Mouse (Mus musculus) intestine, embryonic 15.5 days (tissue): ENCODE results near the gene Atg9b. TPM values are rescaled to one million over a fixed set of nuclear protein-coding genes. Genes with fewer than 3 reads are reported as not detected.
"Not testable (repeated sequence)": the region's sequence is repeated elsewhere in the genome, so short reads cannot be mapped to it uniquely, and the experiment has no call there.

Source experiments
- ATAC-seq: fragments of 200-750 bp; cut with Nextera tagmentation; 2 replicates; pipeline ENCODE4 v1.8.0; 2017; ENCODE audit warnings: moderate TSS enrichment, moderate library complexity
- H3K27ac ChIP-seq: fragments of 300-500 bp; sonication (generic); 2 replicates; pipeline ENCODE4 v1.5.1; 2015; ENCODE audit warnings: mild to moderate bottlenecking, inconsistent platforms
- H3K27me3 ChIP-seq: fragments of 300-500 bp; sonication (generic); replicated peaks from 2 replicates; pipeline ENCODE4 v1.6.1; 2015; ENCODE audit warnings: inconsistent platforms
- H3K36me3 ChIP-seq: fragments of 300-500 bp; sonication (generic); 2 replicates; pipeline ENCODE4 v1.6.1; 2015; ENCODE audit warnings: inconsistent platforms
- H3K4me1 ChIP-seq: fragments of 300-500 bp; sonication (generic); replicated peaks from 2 replicates; pipeline ENCODE4 v1.6.1; 2015; ENCODE audit warnings: inconsistent platforms
- H3K4me2 ChIP-seq: fragments of 300-500 bp; sonication (generic); replicated peaks from 2 replicates; pipeline ENCODE4 v1.6.1; 2015; ENCODE audit warnings: mild to moderate bottlenecking, inconsistent platforms
- H3K4me3 ChIP-seq: fragments of 300-500 bp; sonication (generic); replicated peaks from 2 replicates; pipeline ENCODE4 v1.5.1; 2015; ENCODE audit warnings: inconsistent platforms
- H3K9ac ChIP-seq: fragments of 300-500 bp; sonication (generic); 2 replicates; pipeline ENCODE4 v1.6.1; 2015; ENCODE audit warnings: inconsistent platforms
- H3K9me3 ChIP-seq: fragments of 300-500 bp; sonication (generic); 2 replicates; pipeline ENCODE4 v1.6.1; 2016; ENCODE audit warnings: inconsistent platforms
- WGBS: fragments of 180-500 bp; shearing (Covaris S2); methylation state at CpG from one replicate; pipeline ENCODE4 v1.1.7; 2015; 5-methylcytosine and 5-hydroxymethylcytosine counted together
- polyA plus RNA-seq: library from polyadenylated mRNA; unstranded; fragments of >200 nt; fragmentation: Nextera tagmentation; extraction: Ambion mirVana; gene quantifications from 2 replicates; pipeline ENCODE4 v1.2.1, GENCODE M21; 2015

Atg9b gene
- polyA plus RNA-seq, 1 experiment from 2014 or later = 1.6 TPM

DNA sequence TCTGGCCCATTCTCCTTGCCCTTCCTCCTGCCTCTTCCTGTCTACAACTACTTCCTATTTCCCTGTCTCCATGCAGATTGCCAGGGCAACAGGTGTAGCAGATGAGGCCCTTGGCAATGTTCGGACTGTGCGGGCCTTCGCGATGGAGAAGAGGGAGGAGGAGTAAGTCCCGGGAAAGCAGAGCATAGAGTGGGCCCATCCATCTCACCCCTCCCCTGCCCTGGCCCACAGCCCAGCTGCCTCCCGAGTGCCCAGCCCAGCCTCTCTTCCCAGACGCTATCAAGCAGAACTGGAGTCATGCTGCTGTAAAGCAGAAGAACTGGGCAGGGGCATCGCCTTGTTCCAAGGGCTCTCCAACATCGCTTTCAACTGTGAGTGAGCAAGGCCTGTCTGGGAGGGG is 10.0 kb upstream of the Atg9b start:
- WGBS = 80% methylated on average over 9 of the region's 9 CpGs
- Histone ChIP-seq H3K4me1 (no peaks in the 10 kb centered on the region), H3K9ac (no peak overlapping the region), H3K4me2 (no peak overlapping the region), H3K27ac (no peak overlapping the region), H3K27me3 (no peaks in the 10 kb centered on the region), H3K36me3 (peaks cover 32% of the 10 kb centered on the region; the same call in 1 of the 2 replicates), H3K9me3 (no peaks in the 10 kb centered on the region), H3K4me3 (no peak overlapping the region)
- ATAC-seq = peak; percentile 29; the same call in 1 of the 2 replicates

DNA sequence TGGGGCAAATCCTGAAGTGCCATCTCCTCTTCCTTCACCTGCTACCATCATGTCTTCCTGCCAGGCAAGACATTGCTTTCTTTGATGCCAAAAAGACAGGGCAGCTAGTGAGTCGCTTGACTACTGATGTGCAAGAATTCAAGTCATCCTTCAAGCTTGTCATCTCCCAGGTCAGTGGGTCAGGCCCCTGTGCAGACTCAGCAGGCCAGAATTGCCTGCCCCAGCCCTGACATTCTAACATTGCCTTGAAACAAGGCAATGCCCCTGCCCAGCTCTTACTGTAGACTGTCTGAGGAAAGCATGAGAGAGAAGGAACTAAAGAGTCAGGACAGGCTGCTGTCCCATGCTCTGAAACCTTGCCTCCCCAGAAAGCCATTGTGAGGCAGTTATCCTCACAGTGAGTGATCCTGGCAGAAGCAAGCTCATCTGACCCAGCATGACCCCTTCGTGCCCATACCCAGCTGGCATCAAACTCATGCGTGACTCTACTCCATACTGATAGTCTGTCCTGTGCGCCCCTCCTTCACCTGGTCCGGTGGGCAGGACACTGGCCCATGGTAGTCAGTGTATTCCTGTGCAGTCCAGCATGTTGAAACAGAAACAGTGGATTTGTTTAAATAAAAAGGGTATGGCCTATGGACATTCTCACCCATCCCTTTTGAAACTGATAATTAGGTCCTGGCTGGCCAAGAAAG is 9.1 kb upstream of the Atg9b start:
- no peak for ATAC-seq
- 90% methylated on average over 5 of the region's 5 CpGs for WGBS
- no peak overlapping the region for H3K4me2 ChIP-seq
- peaks cover 23% of the 10 kb centered on the region; the same call in 1 of the 2 replicates for H3K36me3 ChIP-seq
- no peak overlapping the region for H3K27ac ChIP-seq
- no peaks in the 10 kb centered on the region for H3K27me3 ChIP-seq
- H3K9ac ChIP-seq = no peak overlapping the region
- no peak overlapping the region for H3K4me3 ChIP-seq
- no peaks in the 10 kb centered on the region for H3K9me3 ChIP-seq
- no peaks in the 10 kb centered on the region for H3K4me1 ChIP-seq

DNA sequence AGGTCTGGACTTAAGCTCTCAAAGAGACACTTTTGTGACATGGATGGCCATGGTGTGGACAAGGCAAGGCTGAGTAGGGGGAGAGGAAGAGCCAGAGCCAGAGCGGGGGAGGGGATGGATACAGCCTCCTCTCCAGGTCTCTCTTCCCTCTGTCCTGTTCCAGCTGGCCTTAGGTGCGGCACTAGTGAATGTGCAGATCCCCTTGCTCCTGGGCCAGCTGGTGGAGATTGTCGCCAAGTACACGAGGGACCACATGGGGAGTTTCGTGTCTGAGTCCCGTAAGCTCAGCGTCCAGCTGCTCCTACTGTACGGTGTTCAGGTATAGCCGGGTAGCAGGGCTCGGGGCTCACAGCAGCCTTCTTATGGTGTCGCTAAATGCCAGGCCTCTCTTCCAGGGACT is 8.4 kb upstream of the Atg9b start:
- Histone ChIP-seq H3K27me3 (no peaks in the 10 kb centered on the region), H3K27ac (no peak overlapping the region), H3K4me1 (no peaks in the 10 kb centered on the region), H3K4me2 (no peak overlapping the region), H3K9me3 (no peaks in the 10 kb centered on the region), H3K4me3 (no peak overlapping the region), H3K36me3 (peaks cover 20% of the 10 kb centered on the region; the same call in 1 of the 2 replicates), H3K9ac (no peak overlapping the region)
- 85% methylated on average over 11 of the region's 11 CpGs for WGBS
- ATAC-seq = no peak

DNA sequence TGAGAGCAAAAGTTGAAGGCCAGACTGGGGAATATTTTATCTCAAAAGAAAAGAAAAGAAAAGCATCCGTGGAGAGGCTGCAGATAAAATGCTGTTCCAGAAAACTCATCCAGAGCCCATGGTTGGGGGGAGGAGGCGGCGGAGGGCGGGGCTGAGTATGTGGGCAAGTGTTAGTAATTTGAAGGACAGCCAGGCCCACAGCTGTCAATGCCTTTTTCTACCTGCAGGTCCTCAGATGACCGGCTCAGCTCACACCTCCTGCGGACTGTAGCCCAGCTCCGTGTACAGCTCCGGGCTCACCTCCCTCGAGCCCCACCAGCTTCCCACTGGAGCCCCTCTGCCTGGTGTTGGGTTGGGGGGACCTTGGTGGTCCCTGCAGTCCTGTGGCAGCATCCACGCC is 7.7 kb upstream of the Atg9b start:
- Histone ChIP-seq H3K4me2 (no peak overlapping the region), H3K9me3 (no peaks in the 10 kb centered on the region), H3K27ac (no peak overlapping the region), H3K27me3 (no peaks in the 10 kb centered on the region), H3K4me1 (no peaks in the 10 kb centered on the region), H3K4me3 (no peak overlapping the region), H3K9ac (no peak overlapping the region), H3K36me3 (peaks cover 20% of the 10 kb centered on the region; the same call in 1 of the 2 replicates)
- ATAC-seq = no peak
- WGBS = 90% methylated on average over 10 of the region's 10 CpGs

DNA sequence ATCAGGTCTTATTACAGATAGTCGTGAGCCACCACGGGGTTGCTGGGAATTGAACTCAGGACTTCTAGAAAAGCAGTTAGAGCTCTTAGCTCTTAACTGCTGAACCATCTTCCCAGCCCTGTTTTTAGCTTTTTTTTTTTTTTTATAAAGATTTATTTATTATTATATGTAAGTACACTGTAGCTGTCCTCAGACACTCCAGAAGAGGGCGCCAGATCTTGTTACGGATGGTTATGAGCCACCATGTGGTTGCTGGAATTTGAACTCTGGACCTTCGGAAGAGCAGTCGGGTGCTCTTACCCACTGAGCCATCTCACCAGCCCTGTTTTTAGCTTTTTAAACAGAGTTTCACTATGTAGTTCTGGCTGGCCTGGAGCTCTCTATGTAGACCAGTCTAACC is 4.3 kb upstream of the Atg9b start:
- not testable (repeated sequence) for H3K27me3 ChIP-seq, ATAC-seq, H3K4me2 ChIP-seq, H3K4me1 ChIP-seq, H3K9ac ChIP-seq, H3K4me3 ChIP-seq, H3K36me3 ChIP-seq, H3K9me3 ChIP-seq, H3K27ac ChIP-seq
- WGBS = 87% methylated on average over 6 of the region's 6 CpGs

DNA sequence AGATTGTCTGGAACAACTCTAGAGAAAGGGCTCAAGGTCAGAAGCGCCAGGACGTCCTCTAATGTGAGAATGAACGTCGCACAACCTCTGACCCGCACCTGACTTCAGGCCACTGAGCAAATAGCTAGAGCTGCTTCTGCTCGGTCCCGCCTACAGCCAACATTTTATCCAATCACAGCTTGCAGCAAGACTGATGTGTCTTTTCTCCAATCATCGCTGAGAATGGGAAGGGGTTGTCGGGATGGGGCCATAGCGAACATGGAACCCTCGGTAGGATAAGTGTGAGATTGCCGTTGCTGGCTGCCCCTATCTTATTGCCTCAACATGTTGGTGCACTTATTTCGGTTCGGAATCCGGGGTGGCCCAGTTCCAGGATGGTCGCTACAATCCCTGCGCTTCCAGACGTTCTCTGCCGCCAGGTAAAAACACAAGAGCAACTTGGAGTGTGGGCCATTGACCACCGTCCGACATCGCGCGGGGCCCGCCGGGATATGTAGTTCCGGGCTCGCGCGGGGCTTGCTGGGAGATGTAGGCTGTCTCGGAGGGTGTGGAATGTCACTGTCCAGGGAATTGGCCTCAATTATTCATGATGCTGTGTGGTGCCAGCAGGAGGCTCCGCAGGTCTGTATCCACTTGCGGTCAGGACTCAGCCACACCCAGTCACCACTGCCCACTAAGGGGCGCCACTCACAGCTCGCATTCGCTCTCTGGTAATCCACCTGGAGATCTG is 2.4 kb upstream of the Atg9b start:
- H3K4me2 ChIP-seq = peak overlapping the region; percentile 71
- no peaks in the 10 kb centered on the region for H3K27me3 ChIP-seq
- H3K9me3 ChIP-seq = no peaks in the 10 kb centered on the region
- WGBS = 1% methylated on average over 36 of the region's 36 CpGs
- peak overlapping the region; percentile 55 for H3K4me3 ChIP-seq
- peak; percentile 97 for ATAC-seq
- H3K9ac ChIP-seq = peak overlapping the region; percentile 59
- H3K36me3 ChIP-seq = no peaks in the 10 kb centered on the region
- peak overlapping the region; percentile 66 for H3K27ac ChIP-seq
- H3K4me1 ChIP-seq = peaks cover 12% of the 10 kb centered on the region; the same call in 1 of the 2 replicates

DNA sequence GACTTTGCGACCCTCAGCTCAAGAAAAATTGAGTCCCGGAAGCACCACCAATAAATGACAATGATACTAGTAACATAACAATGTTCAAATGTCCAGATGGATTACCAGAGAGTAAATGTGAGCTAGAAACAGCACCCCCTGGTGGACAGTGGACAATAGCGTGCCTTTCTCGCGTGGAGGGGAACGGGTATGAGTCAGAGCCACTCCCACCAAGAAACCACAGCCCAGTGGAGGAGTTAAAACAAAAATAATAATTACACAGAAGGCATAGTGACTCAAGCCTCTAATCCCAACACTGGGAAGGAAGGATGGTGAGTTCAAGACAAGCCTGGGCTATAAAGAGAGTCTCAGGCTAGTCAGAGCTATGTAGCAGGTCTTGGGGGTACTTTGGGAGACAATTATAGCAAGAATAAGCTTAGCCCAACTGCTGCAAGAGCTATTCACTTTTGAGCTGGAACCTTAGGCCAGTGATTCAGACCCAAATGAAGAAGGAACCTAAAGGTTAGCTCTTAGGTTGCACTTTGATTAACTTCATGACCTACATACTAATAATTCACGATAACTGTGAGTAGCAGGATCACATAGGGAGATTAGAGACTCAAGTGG is 1.6 kb upstream of the Atg9b start, which contains the start of gene Abcb8:
Abcb8 (plus strand) TSS at position 272 of the 606 bp plus-strand sequence.
- WGBS = 21% methylated on average over 7 of the region's 7 CpGs
- no peak for ATAC-seq
- Histone ChIP-seq H3K27me3 (no peaks in the 10 kb centered on the region), H3K4me2 (peak within 1 kb of the TSS; percentile 71), H3K4me3 (peak within 1 kb of the TSS; percentile 55), H3K9ac (peak within 1 kb of the TSS; percentile 59), H3K36me3 (no peaks in the 10 kb centered on the region), H3K9me3 (no peaks in the 10 kb centered on the region), H3K27ac (peak within 1 kb of the TSS; percentile 66), H3K4me1 (peaks cover 15% of the 10 kb centered on the region; the same call in 1 of the 2 replicates)

DNA sequence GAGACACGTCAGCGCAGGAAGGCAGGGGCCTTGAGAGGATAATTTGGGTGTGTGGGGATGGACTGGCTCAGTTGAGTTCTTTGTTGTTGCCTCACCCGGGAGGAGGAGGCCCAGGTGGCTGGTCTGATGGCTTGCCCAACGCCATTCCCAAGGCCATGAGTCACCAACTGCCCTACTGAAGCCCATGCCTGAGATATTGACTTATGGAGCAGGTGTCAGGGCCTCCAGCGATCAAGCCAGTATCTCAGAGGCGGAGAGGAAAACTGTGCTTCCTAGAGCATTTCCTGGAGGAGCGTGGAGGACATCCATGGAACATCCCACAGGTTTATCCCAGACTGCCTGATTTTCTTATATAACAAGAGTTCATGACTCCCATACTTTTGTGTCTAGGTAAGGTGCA is 781 bp upstream of the Atg9b start:
- H3K9me3 ChIP-seq = no peaks in the 10 kb centered on the region
- peaks cover 22% of the 10 kb centered on the region for H3K4me1 ChIP-seq
- ATAC-seq = no peak
- no peak overlapping the region; the same call in 1 of the 2 replicates for H3K4me2 ChIP-seq
- peak overlapping the region; percentile 52 for H3K27ac ChIP-seq
- 60% methylated on average over 7 of the region's 7 CpGs for WGBS
- H3K36me3 ChIP-seq = no peaks in the 10 kb centered on the region
- H3K9ac ChIP-seq = no peak overlapping the region
- no peak overlapping the region for H3K4me3 ChIP-seq
- H3K27me3 ChIP-seq = 0 out of 2 replicates have a peak, but pooled peaks cover 4% of the 10 kb centered on the region

DNA sequence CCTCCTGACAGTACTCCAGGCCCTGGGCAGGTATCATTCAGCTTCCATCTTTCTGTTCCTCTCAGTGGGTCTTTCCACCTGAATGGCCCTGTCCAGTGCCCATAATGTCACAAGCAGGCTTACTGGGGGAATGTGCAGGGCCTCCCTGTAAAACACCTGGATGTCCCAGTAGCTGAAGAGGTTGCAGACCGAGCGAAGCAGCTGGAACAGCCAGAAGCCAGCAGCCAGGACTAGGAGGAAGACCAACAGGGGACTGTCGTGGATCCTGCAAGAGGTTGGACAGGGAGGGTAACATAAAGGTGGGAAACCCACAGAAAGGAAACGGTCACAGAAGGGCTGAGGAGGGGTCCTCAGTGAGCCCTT is 2.3 kb downstream of the Atg9b start:
- Histone ChIP-seq H3K9me3 (no peaks in the 10 kb centered on the region), H3K4me3 (no peak overlapping the region), H3K27me3 (0 out of 2 replicates have a peak, but pooled peaks cover 18% of the 10 kb centered on the region), H3K27ac (no peak overlapping the region), H3K36me3 (no peaks in the 10 kb centered on the region), H3K4me2 (no peak overlapping the region), H3K4me1 (peaks cover 32% of the 10 kb centered on the region), H3K9ac (no peak overlapping the region)
- no peak for ATAC-seq
- 87% methylated on average over 4 of the region's 4 CpGs for WGBS

DNA sequence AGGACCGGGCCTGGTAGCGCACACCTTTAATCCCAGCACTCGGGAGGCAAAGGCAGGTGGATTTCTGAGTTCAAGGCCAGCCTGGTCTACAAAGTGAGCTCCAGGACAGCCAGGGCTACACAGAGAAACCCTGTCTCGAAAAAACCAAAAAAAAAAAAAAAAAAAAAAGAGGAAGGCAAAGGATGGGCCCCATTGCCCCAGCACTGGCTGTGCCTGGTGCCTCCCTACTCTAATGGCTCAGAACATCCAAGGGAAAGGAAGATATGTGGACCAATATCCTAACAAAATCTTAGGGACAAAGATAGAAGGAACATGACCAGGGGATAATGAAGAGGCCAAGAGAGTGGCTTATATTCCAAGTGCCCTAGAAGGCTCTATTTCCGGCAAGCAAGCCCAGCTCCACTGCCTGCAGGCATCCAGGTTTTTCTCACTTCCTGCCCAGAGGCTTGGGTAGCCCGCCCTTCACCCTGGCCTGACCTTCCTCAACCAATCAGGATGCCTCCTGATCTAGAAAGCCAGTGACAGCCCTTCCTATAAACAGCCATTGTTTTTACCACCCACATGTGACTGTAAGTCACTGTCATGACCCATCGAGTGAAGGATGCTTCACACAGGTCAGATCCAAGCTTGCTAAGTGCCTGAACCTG is 2.8 kb downstream of the Atg9b start:
- H3K4me1 ChIP-seq = peaks cover 33% of the 10 kb centered on the region
- no peaks in the 10 kb centered on the region for H3K36me3 ChIP-seq
- H3K9ac ChIP-seq = no peak overlapping the region
- H3K27ac ChIP-seq = no peak overlapping the region
- H3K9me3 ChIP-seq = no peaks in the 10 kb centered on the region
- H3K4me3 ChIP-seq = no peak overlapping the region
- WGBS = 56% methylated on average over 7 of the region's 7 CpGs
- no peak for ATAC-seq
- H3K27me3 ChIP-seq = 0 out of 2 replicates have a peak, but pooled peaks cover 18% of the 10 kb centered on the region
- H3K4me2 ChIP-seq = no peak overlapping the region

DNA sequence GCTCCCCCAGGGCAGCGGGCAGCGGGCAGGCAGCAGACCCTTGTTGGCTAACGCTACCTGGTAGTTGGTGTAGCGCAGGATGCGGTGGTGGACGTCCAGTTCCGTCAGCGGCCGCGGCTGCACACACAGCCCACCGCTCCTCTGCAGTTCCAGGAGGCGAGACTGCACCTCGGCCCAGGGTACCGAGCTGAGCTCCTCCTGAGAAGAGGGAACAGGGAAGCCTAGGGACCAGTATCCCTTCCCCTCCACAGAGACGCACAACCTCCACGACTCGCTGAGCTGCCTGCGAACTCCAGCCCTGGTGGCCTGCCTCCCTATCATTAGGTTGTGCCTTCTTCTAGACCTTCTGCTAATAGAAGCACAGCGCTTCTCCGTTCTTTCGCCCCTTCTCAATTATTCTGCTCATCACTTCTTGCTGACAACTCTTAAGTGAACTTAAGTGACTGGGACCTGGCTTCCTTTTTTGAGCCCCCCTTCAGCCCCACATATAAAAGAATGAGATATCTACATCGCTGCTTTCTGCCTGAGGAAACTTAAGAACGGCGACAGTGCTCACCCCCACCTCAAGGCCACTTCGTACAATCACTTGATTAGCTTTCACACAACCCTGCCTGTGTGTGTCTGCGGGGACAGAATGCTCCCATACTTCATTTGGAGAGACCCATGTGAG is 3.6 kb downstream of the Atg9b start:
- 28% methylated on average over 26 of the region's 26 CpGs for WGBS
- ATAC-seq = no peak; the same call in 1 of the 2 replicates
- Histone ChIP-seq H3K9ac (peak overlapping the region; percentile 60), H3K36me3 (no peaks in the 10 kb centered on the region), H3K4me3 (peak overlapping the region; percentile 49), H3K4me1 (peaks cover 36% of the 10 kb centered on the region), H3K27ac (0 out of 2 replicates have a peak overlapping the region, but pooled peaks have one; percentile 27), H3K27me3 (0 out of 2 replicates have a peak, but pooled peaks cover 18% of the 10 kb centered on the region), H3K4me2 (peak overlapping the region; percentile 99), H3K9me3 (no peaks in the 10 kb centered on the region)
